Mouse (Mus musculus): Measurements from ENCODE around the gene Mcm8. TPM values are rescaled to one million over a fixed set of nuclear protein-coding genes. Genes with fewer than 3 reads are reported as not detected.

The Mcm8 gene
- polyA plus RNA-seq, 1 experiment from 2014 or later = 13.0 TPM

DNA sequence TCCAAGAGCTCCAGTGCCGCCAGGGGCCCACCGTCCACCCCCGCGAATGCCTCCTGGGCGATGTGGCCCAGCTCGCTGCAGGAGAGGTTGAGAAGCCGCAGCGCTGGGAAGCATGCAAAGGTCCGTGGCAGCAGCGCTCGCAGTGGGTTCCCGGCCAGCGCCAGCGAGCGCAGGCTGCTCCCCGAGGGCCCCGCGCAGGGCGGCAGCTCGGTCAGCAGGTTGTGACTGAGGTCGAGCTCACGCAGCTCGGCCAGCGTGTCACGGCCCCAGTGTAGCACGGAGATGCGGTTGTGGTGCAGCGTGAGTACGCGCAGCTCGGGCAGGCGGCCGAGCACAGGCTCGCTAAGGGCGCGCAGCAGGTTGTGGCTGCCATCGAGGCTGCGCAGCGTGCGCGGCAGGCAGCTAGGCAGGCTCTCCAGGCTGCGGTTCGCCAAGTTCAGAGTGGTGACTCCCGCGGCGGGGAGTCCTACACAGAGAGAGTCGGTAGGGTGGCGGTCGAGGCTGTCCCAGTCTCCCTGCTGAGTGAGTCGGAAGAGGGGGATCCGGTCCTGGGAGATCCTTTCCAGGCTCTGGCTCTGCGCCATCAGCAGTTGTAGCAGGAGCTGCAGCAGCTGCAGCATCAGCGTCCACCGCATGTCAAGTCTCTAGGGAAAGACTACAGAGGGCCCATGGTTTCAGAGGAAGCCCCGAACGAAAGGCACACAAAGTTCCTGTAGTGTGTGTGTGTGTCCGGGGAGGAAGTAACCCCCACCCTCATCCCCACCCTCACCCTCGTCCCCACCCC is 63.5 kb downstream of the Mcm8 start:
- no peaks in the 10 kb centered on the region for H3K9me3 ChIP-seq (replicated peaks)
- H3K9ac ChIP-seq = no peak overlapping the region
- no peak overlapping the region for H3K27ac ChIP-seq
- WGBS (ENCODE audit: insufficient replicate concordance) = under 1% methylated on average over 58 of the region's 58 CpGs
- no peaks in the 10 kb centered on the region for H3K36me3 ChIP-seq
- H3K4me2 ChIP-seq = peak overlapping the region; percentile 65
- peak overlapping the region; percentile 45 for H3K4me3 ChIP-seq
- peak; percentile 27 for ATAC-seq
- peaks cover 62% of the 10 kb centered on the region for H3K27me3 ChIP-seq (replicated peaks)
- peaks cover 17% of the 10 kb centered on the region; the same call in 1 of the 2 replicates for H3K4me1 ChIP-seq

DNA sequence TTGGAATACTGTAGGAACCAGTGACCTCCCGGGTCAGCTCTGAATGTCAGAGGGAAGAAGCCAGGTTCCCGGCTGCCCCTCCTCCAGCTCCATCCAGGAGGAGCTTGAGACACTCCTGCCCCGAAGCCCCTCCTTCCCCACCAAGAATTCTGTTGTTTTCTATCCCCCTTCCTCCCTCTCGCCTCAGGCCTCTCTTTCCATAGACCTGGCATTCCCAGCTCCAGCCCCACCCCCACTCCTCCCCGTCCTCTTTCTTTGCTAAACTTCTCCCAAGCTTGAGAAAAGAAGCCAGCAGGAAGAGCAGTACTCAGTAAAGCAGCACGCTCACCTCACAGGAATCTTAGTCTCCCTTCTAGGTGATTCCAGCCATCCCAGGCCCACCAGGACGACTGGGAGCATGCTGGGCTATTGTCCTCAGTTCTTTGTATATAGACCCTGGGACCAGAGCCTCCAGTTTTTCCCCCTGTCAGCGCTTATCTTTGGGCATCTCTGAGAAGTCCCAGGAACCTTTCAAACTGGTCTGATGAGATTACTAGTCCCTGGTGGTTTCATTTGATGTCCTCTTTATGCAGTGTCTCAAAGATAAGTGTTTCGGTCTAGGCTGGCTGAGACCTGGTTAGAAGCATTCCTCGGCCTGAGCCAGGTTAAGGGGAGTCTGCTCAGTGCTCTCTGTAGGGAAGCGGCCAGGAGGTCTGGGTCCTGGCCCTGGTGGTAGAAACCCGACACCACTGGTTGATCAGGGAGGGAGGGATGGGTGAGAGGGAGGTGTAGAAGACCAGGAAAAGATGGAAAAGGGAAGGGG is 65.1 kb downstream of the Mcm8 start, which contains the start of gene Lrrn4:
TSS of gene Lrrn4 (minus strand) at position 48 of the 802 bp plus-strand sequence.
- Histone ChIP-seq H3K27ac (no peak within 1 kb of the TSS), H3K9me3 (replicated peaks) (no peaks in the 10 kb centered on the region), H3K4me2 (peak within 1 kb of the TSS; percentile 65), H3K4me3 (peak within 1 kb of the TSS; percentile 45), H3K4me1 (peaks cover 17% of the 10 kb centered on the region; the same call in 1 of the 2 replicates), H3K9ac (no peak within 1 kb of the TSS), H3K27me3 (replicated peaks) (peaks cover 62% of the 10 kb centered on the region), H3K36me3 (no peaks in the 10 kb centered on the region)
- no peak for ATAC-seq
- WGBS (ENCODE audit: insufficient replicate concordance) = 10% methylated on average over 12 of the region's 12 CpGs

DNA sequence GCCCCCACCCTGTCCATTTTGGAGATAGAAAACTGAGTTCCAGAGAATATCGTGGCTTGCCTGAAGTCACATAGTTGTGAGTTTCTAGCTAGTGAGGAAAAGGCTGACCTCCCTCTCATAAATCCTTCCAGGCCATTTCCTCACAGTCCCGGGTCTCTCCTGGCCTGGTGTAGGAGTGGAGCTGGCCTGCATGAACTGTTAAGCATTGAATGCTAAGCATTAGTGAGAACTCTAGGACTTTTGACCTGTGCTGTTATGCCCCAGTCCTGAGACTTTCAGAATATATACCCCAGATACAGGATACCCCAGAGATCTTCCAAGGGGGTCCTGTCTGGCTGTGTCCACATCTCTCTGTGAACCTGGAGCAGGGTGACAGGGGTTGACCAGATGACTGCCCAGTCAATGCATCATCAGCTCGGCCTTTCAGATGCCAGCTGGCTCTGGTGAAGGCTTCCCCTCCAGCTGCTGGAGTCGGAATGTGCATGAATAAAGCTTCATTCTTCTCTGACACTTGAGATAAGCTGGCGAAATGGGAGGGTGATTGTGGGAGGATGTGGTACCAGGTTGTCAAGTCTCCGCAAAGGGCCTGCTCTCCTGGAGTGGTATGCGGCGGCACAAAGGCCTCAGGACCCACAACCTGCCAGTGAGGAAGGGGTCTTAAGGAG is 68.5 kb downstream of the Mcm8 start:
- 57% methylated on average over 8 of the region's 8 CpGs for WGBS (ENCODE audit: insufficient replicate concordance)
- ATAC-seq = no peak

DNA sequence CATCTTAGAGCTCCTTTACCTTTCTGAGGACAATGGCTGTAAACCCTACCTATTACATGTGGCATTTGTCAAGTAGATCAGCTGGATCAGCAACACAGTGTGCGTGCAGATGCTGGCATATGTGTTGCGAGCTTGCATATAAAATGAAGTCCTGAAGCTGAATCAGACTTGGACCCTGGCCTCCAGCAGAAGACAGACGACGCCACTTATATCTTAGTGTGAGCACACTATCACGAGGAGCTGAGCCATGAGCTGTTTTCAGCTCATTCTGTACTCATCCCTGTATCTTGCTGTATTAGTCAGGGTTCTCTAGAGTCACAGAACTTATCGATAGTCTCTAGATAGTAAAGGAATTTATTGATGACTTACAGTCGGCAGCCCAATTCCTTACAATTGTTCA is 69.4 kb downstream of the Mcm8 start:
- peaks cover 22% of the 10 kb centered on the region for H3K27me3 ChIP-seq (replicated peaks)
- ATAC-seq = no peak

More for the DNA sequence above, 68.5 kb downstream of the Mcm8 start:
- H3K9ac ChIP-seq = no peak overlapping the region
- no peak overlapping the region for H3K4me2 ChIP-seq
- H3K9me3 ChIP-seq (replicated peaks) = no peaks in the 10 kb centered on the region
- H3K27ac ChIP-seq = no peak overlapping the region
- peaks cover 31% of the 10 kb centered on the region for H3K27me3 ChIP-seq (replicated peaks)
- H3K4me3 ChIP-seq = no peak overlapping the region
- no peaks in the 10 kb centered on the region for H3K36me3 ChIP-seq
- peaks cover 12% of the 10 kb centered on the region; the same call in 1 of the 2 replicates for H3K4me1 ChIP-seq

More for the DNA sequence above, 69.4 kb downstream of the Mcm8 start:
- H3K9ac ChIP-seq = no peak overlapping the region
- H3K9me3 ChIP-seq (replicated peaks) = no peaks in the 10 kb centered on the region
- H3K4me3 ChIP-seq = no peak overlapping the region
- 73% methylated on average over 7 of the region's 7 CpGs for WGBS (ENCODE audit: insufficient replicate concordance)
- H3K36me3 ChIP-seq = no peaks in the 10 kb centered on the region
- no peak overlapping the region for H3K27ac ChIP-seq
- H3K4me2 ChIP-seq = no peak overlapping the region
- peaks cover 8% of the 10 kb centered on the region; the same call in 1 of the 2 replicates for H3K4me1 ChIP-seq

Other genes starting within 250 kb of the Mcm8 start
- 50.6 and 56.2 TPM in 2 replicates for gene Gpcpd1, start 228.4 kb upstream of the Mcm8 start, polyA plus RNA-seq (2016; fragmentation: Nextera tagmentation; extraction: Ambion mirVana)
- 9.5 and 11.6 TPM in 2 replicates for gene Shld1, start 129.2 kb upstream of the Mcm8 start, polyA plus RNA-seq (2016; fragmentation: Nextera tagmentation; extraction: Ambion mirVana)
- gene Chgb, start 34.9 kb upstream of the Mcm8 start, polyA plus RNA-seq (2016; fragmentation: Nextera tagmentation; extraction: Ambion mirVana) = 0.10 TPM in 1 of 2 replicates, not detected in the other
- gene Trmt6, start 86 bp upstream of the Mcm8 start, polyA plus RNA-seq (2016; fragmentation: Nextera tagmentation; extraction: Ambion mirVana) = 25.0 and 30.7 TPM in 2 replicates
- gene Crls1, start 30.5 kb downstream of the Mcm8 start, polyA plus RNA-seq (2016; fragmentation: Nextera tagmentation; extraction: Ambion mirVana) = 21.9 and 23.4 TPM in 2 replicates
- 1.8 and 2.1 TPM in 2 replicates for gene Lrrn4, start 64.8 kb downstream of the Mcm8 start, polyA plus RNA-seq (2016; fragmentation: Nextera tagmentation; extraction: Ambion mirVana)
- 0.47 and 0.83 TPM in 2 replicates for gene Fermt1, start 129.8 kb downstream of the Mcm8 start, polyA plus RNA-seq (2016; fragmentation: Nextera tagmentation; extraction: Ambion mirVana)